Mouse (Mus musculus): ENCODE results near the gene Isl2. TPM values are rescaled to one million over a fixed set of nuclear protein-coding genes. Genes with fewer than 3 reads are reported as not detected.

The Isl2 gene
- polyA plus RNA-seq, 1 experiment from 2014 or later: 0.10 TPM

- peaks cover 54% of the 10 kb centered on the region for H3K4me1 ChIP-seq
- H3K36me3 ChIP-seq: no peaks in the 10 kb centered on the region
- H3K27me3 ChIP-seq: peaks cover 97% of the 10 kb centered on the region
- no peaks in the 10 kb centered on the region for H3K9me3 ChIP-seq (replicated peaks)
- H3K9ac ChIP-seq: no peak overlapping the region
- peak overlapping the region; percentile 50 for H3K4me3 ChIP-seq (replicated peaks)
- 0% methylated on average over 28 of the region's 28 CpGs for WGBS
- ATAC-seq (replicated peaks; ENCODE audit: low FRiP score): peak; percentile 74
- H3K27ac ChIP-seq: no peak overlapping the region
- peak overlapping the region; percentile 85 for H3K4me2 ChIP-seq
Measured at GRCm38 (mm10) chr9:55540888-55541287, 2.4 kb downstream of the Isl2 start.

GRCm38 (mm10) chr9:55541681-55542365 lies 3.4 kb downstream of the Isl2 start:
- H3K4me2 ChIP-seq: peak overlapping the region; percentile 85
- under 1% methylated on average over 59 of the region's 59 CpGs for WGBS
- no peaks in the 10 kb centered on the region for H3K9me3 ChIP-seq (replicated peaks)
- H3K4me1 ChIP-seq: peaks cover 64% of the 10 kb centered on the region
- no peak overlapping the region for H3K9ac ChIP-seq
- no peak for ATAC-seq (replicated peaks; ENCODE audit: low FRiP score)
- peak overlapping the region; percentile 50 for H3K4me3 ChIP-seq (replicated peaks)
- peaks cover 100% of the 10 kb centered on the region for H3K27me3 ChIP-seq
- H3K27ac ChIP-seq: no peak overlapping the region
- H3K36me3 ChIP-seq: no peaks in the 10 kb centered on the region

DNA sequence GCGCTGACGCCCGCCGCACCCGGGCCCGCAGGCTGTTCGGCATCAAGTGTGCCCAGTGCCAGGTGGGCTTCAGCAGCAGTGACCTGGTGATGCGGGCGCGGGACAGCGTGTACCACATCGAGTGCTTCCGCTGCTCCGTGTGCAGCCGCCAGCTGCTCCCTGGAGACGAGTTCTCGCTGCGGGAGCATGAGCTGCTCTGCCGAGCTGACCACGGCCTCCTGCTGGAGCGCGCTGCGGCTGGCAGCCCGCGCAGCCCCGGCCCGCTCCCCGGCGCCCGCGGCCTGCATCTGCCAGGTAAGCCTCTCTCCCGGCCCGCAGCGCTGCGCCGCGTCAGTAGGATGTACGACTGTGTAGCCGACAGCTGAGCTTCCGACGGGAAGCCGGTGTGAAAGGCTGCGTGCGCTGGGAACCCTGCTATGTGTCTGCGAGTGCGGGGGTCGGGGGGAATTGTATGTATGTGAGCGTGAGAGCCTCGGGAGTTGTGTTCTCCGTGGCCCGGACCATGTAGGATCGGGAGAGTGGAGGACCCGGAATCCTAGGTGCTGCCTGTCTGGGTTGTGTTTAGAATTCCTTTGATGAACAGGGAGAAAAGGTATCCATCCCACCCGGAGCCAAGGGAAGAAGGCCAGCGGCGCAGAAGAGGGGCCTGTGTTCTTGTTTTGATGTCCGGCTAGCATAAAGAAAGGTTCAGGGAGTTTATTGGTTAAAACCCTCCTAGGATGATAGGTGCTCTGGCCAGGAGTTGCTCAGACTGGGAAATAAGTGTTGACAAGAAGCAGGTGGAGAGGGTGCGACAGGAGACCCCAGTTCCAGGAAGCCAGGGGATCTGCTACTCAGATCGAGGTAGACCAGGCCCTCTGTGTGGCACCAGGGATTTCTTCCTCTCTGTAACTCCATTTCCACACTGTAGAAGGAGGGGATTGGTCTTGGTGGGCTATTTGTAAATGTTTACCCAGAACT lies 4.2 kb downstream of the Isl2 start:
- H3K4me2 ChIP-seq: peak overlapping the region; percentile 85
- no peaks in the 10 kb centered on the region for H3K9me3 ChIP-seq (replicated peaks)
- no peaks in the 10 kb centered on the region for H3K36me3 ChIP-seq
- 2% methylated on average over 59 of the region's 59 CpGs for WGBS
- no peak overlapping the region for H3K9ac ChIP-seq
- peaks cover 100% of the 10 kb centered on the region for H3K27me3 ChIP-seq
- no peak overlapping the region for H3K27ac ChIP-seq
- peak overlapping the region; percentile 50 for H3K4me3 ChIP-seq (replicated peaks)
- no peak for ATAC-seq (replicated peaks; ENCODE audit: low FRiP score)
- H3K4me1 ChIP-seq: peaks cover 66% of the 10 kb centered on the region

GRCm38 (mm10) chr9:55543336-55543702 lies 4.8 kb downstream of the Isl2 start:
- Histone ChIP-seq H3K4me1 (peaks cover 66% of the 10 kb centered on the region), H3K9me3 (replicated peaks) (no peaks in the 10 kb centered on the region), H3K27me3 (peaks cover 100% of the 10 kb centered on the region), H3K27ac (no peak overlapping the region), H3K4me2 (no peak overlapping the region), H3K4me3 (replicated peaks) (no peak overlapping the region), H3K9ac (no peak overlapping the region), H3K36me3 (no peaks in the 10 kb centered on the region)
- no peak for ATAC-seq (replicated peaks; ENCODE audit: low FRiP score)
- 9% methylated on average over 8 of the region's 8 CpGs for WGBS

GRCm38 (mm10) chr9:55543703-55544401 lies 5.4 kb downstream of the Isl2 start:
- Histone ChIP-seq H3K27me3 (peaks cover 100% of the 10 kb centered on the region), H3K36me3 (no peaks in the 10 kb centered on the region), H3K9ac (no peak overlapping the region), H3K4me1 (peaks cover 66% of the 10 kb centered on the region), H3K27ac (no peak overlapping the region), H3K9me3 (replicated peaks) (no peaks in the 10 kb centered on the region), H3K4me2 (peak overlapping the region; percentile 47), H3K4me3 (replicated peaks) (peak overlapping the region; percentile 41)
- ATAC-seq (replicated peaks; ENCODE audit: low FRiP score): no peak
- whole genome bisulfite sequencing: under 1% methylated on average over 46 of the region's 46 CpGs

- H3K27me3 ChIP-seq: peaks cover 100% of the 10 kb centered on the region
- H3K4me2 ChIP-seq: peak overlapping the region; percentile 64
- H3K4me1 ChIP-seq: peaks cover 62% of the 10 kb centered on the region
- no peak for ATAC-seq (replicated peaks; ENCODE audit: low FRiP score)
- H3K36me3 ChIP-seq: no peaks in the 10 kb centered on the region
- H3K27ac ChIP-seq: no peak overlapping the region
- no peak overlapping the region for H3K9ac ChIP-seq
- no peaks in the 10 kb centered on the region for H3K9me3 ChIP-seq (replicated peaks)
- WGBS: 2% methylated on average over 30 of the region's 30 CpGs
- peak overlapping the region; percentile 41 for H3K4me3 ChIP-seq (replicated peaks)
Measured at GRCm38 (mm10) chr9:55544861-55545555, 6.5 kb downstream of the Isl2 start.

- WGBS: 6% methylated on average over 41 of the region's 41 CpGs
Measured at GRCm38 (mm10) chr9:55545556-55546175, 7.2 kb downstream of the Isl2 start.

DNA sequence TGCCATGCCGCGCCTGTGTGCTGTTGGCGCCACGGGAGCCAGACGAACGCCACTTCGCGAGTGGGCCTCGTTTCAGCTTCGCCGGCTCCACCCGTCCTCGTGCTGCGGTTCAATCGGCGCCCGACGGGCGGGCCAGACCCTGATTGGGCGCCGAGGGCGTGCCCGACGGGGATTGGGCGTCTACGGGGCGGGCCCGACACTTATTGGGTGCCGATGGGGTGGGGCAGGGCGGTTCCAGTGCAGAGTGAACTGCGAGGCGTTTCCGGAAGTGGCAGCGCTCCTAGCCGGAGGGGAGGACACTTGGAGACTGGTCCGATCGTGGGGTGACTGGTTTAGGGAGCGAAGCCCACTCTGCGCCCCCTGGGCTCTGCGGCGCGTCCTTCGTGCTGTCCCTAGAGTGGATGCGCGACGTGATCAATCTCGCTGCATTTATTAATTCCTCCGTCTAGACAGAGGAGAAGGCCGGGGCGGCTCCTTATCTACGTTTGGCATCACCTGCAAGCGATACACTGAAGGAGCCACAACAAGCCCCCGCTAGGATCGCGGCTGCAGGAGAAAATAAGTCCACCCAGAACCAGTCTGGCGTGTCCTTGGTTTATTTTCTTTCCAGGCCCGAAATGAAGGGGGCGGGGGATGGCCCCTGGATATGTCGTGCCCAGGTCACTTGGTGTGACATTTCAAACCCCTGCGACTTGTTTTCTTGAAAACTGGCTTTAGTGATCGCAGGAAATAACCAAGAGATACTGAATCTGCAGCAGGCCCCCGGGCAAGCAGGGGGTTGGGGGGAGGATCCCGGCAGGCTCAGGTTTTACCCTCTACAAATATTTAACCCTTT lies 7.9 kb downstream of the Isl2 start:
- ATAC-seq (replicated peaks; ENCODE audit: low FRiP score): peak; percentile 47
- H3K9me3 ChIP-seq (replicated peaks): no peaks in the 10 kb centered on the region
- H3K27ac ChIP-seq: no peak overlapping the region
- no peak overlapping the region for H3K9ac ChIP-seq
- peak overlapping the region; percentile 41 for H3K4me3 ChIP-seq (replicated peaks)
- peaks cover 96% of the 10 kb centered on the region for H3K27me3 ChIP-seq
- WGBS: 2% methylated on average over 63 of the region's 63 CpGs
- peak overlapping the region; percentile 64 for H3K4me2 ChIP-seq
- H3K36me3 ChIP-seq: no peaks in the 10 kb centered on the region
- peaks cover 52% of the 10 kb centered on the region for H3K4me1 ChIP-seq

More at GRCm38 (mm10) chr9:55545556-55546175, 7.2 kb downstream of the Isl2 start:
- Histone ChIP-seq H3K9ac (no peak overlapping the region), H3K4me2 (peak overlapping the region; percentile 64), H3K4me3 (replicated peaks) (peak overlapping the region; percentile 41), H3K27me3 (peaks cover 98% of the 10 kb centered on the region), H3K27ac (no peak overlapping the region), H3K36me3 (no peaks in the 10 kb centered on the region), H3K9me3 (replicated peaks) (no peaks in the 10 kb centered on the region), H3K4me1 (peaks cover 57% of the 10 kb centered on the region)
- no peak for ATAC-seq (replicated peaks; ENCODE audit: low FRiP score)

GRCm38 (mm10) chr9:55548871-55549270 lies 10.4 kb downstream of the Isl2 start:
- 11% methylated on average over 3 of the region's 3 CpGs for WGBS
- no peak overlapping the region for H3K4me3 ChIP-seq (replicated peaks)
- H3K36me3 ChIP-seq: no peaks in the 10 kb centered on the region
- no peaks in the 10 kb centered on the region for H3K9me3 ChIP-seq (replicated peaks)
- no peak overlapping the region for H3K4me2 ChIP-seq
- no peak for ATAC-seq (replicated peaks; ENCODE audit: low FRiP score)
- H3K27me3 ChIP-seq: peaks cover 79% of the 10 kb centered on the region
- no peak overlapping the region for H3K9ac ChIP-seq
- peaks cover 32% of the 10 kb centered on the region for H3K4me1 ChIP-seq
- H3K27ac ChIP-seq: no peak overlapping the region

GRCm38 (mm10) chr9:55549302-55549890 lies 10.9 kb downstream of the Isl2 start:
- ATAC-seq (replicated peaks; ENCODE audit: low FRiP score): no peak

More at GRCm38 (mm10) chr9:55549302-55549890, 10.9 kb downstream of the Isl2 start:
- Histone ChIP-seq H3K9me3 (replicated peaks) (no peaks in the 10 kb centered on the region), H3K36me3 (no peaks in the 10 kb centered on the region), H3K4me3 (replicated peaks) (no peak overlapping the region), H3K4me1 (peaks cover 27% of the 10 kb centered on the region), H3K4me2 (no peak overlapping the region; the same call in 1 of the 2 replicates), H3K27me3 (peaks cover 74% of the 10 kb centered on the region), H3K27ac (no peak overlapping the region), H3K9ac (no peak overlapping the region)
- WGBS: 3% methylated on average over 16 of the region's 16 CpGs
